Mouse (Mus musculus): ENCODE data around the gene Pde4b.

Pde4b gene

DNA sequence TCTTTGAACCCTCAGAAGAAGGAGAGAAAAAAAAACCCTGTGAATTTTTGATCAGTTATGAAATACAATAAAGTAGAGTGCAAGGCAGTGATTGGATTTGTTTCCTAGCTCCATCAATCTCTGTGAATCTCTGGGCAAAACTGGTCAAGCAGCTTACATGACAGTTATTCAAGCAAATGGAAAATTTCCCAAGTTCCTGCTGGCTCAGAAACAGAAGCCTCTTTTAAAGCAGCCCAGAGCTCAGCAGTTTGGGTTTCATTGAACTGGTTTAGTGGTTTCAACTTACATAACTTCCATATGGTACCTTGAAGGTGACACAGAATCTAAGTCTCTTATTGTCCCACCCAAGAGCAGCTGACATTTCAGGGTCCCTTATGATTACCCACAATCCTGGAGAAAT lies 210.2 kb downstream of the Pde4b start:
- DNase-seq = no peak

DNA sequence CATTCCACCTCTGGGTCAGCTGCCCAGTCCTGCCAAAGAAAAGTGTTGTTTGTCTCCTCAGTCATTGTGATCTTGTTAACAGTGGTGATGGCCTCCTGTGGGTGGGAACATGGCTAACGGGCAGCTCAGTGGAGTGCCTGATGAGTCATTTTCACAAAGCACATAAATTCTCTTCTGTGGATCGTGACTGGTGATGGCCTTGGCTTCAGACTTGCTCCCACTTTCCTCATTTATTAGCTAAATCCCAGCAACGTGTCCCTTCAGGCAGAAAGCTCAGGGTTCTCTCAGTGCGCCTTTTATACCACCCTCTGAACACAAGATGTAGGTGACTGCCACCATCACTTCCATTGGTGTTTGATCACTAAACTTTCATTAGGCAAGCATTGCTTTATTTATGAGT lies 215.2 kb downstream of the Pde4b start:
- DNase-seq = no peak

- DNase-seq = no peak
Measured at GRCm38 (mm10) chr4:102307661-102308297, 220.4 kb downstream of the Pde4b start.

- DNase-seq = no peak
Measured at GRCm38 (mm10) chr4:102310630-102311029, 223.3 kb downstream of the Pde4b start.

- no peak for DNase-seq
Measured at GRCm38 (mm10) chr4:102316011-102316410, 228.7 kb downstream of the Pde4b start.

GRCm38 (mm10) chr4:102316699-102317285 lies 229.4 kb downstream of the Pde4b start:
- no peak for DNase-seq

DNA sequence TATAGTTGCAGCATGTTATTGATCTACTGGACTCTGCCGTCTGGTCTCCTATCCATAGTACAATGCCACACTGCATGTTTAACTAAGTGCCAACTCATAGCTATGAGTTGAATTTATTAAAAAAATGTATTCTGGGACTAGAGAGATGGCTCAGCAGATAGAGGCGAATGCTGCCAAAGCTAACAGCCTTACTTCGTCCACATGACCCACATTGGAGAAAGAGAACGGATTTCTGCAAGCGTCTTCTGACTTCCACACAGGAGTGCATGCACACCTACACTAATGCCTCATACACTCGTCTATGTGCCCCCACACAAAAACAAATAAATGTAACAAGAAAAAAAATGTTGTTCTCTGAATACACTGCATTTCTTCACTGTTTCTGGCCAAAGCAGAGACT lies 231.3 kb downstream of the Pde4b start:
- no peak for DNase-seq

DNA sequence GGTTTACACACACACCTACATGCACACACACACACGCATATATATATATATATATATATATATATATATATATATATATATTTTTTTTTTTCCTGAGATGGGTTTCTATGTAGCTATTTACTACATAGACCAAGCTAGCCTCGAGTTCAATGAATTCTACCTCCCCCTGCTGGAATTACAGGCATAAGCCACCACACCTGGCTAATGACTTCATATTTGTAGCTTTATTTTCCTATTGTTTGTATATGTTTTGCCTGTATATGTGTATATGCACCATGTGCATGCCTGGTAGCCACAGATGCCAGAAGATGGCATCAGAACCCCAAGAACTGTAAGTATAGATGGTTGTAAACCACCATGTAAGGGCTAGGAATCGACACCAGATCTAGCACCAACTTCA lies 234.0 kb downstream of the Pde4b start:
- no peak for DNase-seq

DNA sequence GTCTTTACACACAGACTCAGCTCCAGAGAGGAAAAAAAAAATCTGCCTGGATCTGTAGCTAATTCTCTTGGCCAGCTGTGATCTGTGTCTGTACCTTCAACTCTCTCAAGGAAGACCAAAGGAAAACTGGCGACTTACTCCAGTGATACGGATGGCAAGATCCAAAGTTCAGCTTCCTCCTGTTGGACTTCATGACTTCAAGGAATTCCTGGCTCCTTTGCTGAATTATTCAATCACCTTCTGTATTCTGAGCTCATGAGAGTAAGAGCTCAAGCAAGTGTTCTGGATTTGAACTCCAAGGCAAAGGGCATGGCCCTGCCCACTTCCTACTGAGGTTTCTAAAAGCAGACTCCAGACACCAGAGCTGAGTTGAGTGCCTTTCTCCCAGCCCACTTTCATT lies 245.0 kb downstream of the Pde4b start:
- DNase-seq = no peak

GRCm38 (mm10) chr4:102332885-102333284 lies 245.5 kb downstream of the Pde4b start:
- no peak for DNase-seq

DNA sequence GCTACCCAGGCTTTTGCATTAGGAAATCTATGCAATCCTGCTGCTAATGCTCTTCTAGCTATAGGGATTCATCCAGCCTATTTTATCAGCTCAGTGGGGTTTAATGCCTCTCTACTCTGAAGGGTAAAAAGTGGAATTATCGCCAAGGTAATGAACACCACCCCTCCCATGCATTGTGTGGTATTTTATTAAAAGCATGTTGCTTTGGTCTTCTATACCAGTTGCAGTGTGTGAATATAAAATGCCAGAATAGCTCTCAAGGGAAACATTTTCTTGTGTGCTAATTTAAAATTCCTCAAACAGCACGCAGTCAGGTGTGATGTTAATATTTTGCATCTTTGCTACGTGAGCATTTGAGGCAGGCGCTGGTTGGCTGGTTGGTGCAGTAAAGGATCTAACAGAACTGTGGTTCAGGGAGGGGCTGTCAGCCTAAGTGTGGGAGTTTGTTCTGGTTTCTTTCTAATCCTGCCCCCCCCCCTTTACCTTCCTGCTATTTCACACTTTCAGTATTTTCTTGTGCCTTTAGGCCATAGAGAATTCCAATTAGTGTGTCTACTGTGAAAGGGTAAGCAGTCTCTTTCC lies 259.7 kb downstream of the Pde4b start:
- no peak for DNase-seq

DNA sequence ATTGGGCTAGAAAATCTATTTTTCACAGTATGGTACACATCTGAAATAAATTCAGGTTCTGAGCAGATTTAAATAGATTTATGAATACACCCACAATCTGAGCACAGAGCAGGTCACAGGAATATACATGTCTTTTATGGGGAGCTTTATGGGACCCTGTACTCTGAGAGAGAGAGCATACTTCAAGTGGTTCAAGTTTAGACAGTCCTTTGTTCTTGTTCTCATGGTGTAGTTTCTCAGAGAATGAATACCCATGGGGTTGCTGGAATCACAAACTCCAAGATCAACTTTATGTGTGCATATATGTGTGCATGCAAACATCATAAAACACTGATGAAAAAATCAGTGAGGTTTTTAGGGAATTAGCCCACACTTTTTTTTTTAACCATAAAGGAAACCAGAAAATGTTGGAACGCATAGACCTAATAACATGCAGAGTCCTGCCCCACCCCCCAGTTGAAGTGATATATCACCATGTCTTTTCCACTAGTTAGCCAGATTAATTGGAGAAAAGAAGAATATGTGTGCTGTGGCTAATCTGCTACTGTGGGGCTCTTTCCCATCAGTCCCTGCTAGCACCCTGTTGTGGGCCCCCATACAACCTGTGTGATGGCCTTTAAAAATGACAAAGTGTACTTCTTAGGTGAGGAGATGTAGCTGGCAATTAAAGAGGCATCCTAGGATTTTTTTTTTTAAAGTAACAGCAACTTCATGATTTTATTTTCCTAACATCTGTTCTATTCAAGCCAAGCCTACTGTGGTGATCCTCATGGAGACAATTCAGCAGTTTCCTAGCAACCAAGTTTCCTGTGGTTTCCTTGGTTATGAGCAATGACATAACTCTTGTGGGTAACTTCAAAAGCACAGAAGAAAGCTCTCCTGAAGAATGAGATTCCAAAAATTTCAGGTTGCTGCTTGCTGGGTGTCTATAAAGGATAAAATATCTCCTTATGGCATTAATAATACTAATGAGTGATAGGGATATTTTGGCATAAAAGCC lies 264.4 kb downstream of the Pde4b start:
- no peak for DNase-seq

- DNase-seq = no peak
Measured at GRCm38 (mm10) chr4:102353641-102354403, 266.5 kb downstream of the Pde4b start.

GRCm38 (mm10) chr4:102368105-102368735 lies 280.9 kb downstream of the Pde4b start:
- DNase-seq = no peak

DNA sequence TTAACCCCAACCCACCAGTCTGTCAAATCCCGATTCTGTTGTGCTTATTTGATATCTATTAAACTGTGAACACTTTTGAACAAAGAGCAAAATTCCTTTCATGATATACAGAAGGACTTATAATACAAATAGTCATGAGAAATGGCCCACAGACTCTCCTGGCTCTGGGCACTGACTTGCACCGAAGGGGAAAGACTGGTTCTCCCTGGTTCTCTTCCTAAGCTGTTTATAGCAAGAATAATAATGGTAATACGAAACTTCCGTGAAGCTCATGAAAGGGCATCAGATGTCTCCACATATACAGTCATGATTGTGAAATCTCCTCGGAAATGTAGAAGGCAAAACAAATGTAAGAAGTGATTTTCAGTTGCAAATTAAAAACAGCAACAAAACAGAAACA lies 287.3 kb downstream of the Pde4b start:
- no peak for DNase-seq

GRCm38 (mm10) chr4:102382763-102383505 lies 295.6 kb downstream of the Pde4b start:
- DNase-seq = no peak

DNA sequence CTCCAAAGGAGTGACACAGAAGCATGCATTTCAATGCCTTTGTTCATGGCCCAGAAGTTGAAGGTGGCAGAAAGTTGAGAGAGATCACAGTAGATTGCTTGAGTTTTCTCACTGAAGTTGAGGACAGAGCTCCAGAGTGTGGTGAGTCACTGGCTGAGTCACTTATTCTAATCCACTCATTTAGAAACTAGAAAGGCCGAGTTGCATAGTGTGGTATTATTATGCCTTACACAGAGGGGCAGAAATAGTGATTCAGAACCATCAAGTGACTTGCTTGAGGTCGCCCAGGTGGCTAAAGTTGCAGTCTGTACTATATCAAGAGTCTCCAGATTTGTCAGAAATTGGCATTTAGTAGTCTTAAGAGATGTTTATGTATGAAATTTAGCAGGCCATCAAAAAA lies 306.3 kb downstream of the Pde4b start:
- DNase-seq = no peak

- DNase-seq = no peak
Measured at GRCm38 (mm10) chr4:102397334-102397733, 310.0 kb downstream of the Pde4b start.

- no peak for DNase-seq
Measured at GRCm38 (mm10) chr4:102398512-102398911, 311.2 kb downstream of the Pde4b start.

DNA sequence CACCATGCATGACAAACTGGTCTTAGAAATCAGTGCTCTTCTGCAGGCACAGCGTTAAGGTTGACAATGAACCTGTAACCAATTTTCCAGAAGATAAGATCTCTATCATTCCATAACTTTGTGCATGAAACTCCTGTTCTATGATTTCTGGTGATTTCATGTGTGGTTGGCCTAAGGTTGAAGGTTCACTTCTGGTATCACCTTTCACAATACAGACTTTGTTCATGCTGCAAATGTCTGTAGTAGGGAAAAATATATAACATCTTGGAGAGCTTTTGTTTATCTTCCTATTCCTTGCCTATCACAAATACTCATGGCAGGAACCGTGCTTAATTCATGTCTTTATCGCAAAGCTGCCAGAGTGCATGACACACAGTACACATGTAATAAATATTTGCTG lies 319.5 kb downstream of the Pde4b start:
- no peak for DNase-seq

GRCm38 (mm10) chr4:102408132-102408531 lies 320.8 kb downstream of the Pde4b start:
- no peak for DNase-seq
